Mouse (Mus musculus) B cell, adult 67 days (primary cell): Measurements from ENCODE around the gene Dynlrb1. TPM values are rescaled to one million over a fixed set of nuclear protein-coding genes. Genes with fewer than 3 reads are reported as not detected.

Source experiments
- total RNA-seq, 2 experiments: library from RNA; stranded (reverse); gene quantifications; 4 replicates each; pipeline ENCODE4 v1.2.4; 2023

The Dynlrb1 gene
- total RNA-seq, result 10 to 100 TPM; 84.0 to 92.0 TPM

GRCm38 (mm10) chr2:155236362-155236992 is at the start of gene Dynlrb1:
Gene Dynlrb1, plus strand, starts transcription at chr2:155236533.

GRCm38 (mm10) chr2:155276195-155276594 is 39.9 kb downstream of the Dynlrb1 start, which contains the start of gene Map1lc3a:
Gene Map1lc3a, plus strand, starts transcription at chr2:155276297.

Other genes starting within 250 kb of the Dynlrb1 start
- under 1 TPM in 1 of 2 experiments, not detected in 1; 0.20 TPM for gene Gm14226, start 218.3 kb upstream of the Dynlrb1 start, total RNA-seq
- 10 to 100 TPM; 27.9 to 33.0 TPM for gene Ahcy, start 162.0 kb upstream of the Dynlrb1 start, total RNA-seq
- gene Itch, start 103.0 kb upstream of the Dynlrb1 start, total RNA-seq, result 100 to 1,000 TPM; 108 to 118 TPM
- gene Map1lc3a, start 39.8 kb downstream of the Dynlrb1 start, total RNA-seq, result 10 to 100 TPM; 33.3 to 33.5 TPM
- 10 to 100 TPM; 29.9 to 31.4 TPM for gene Pigu, start 120.9 kb downstream of the Dynlrb1 start, total RNA-seq
- 100 to 1,000 TPM; 255 to 339 TPM for gene Trp53inp2, start 144.5 kb downstream of the Dynlrb1 start, total RNA-seq
- gene Ncoa6, start 237.4 kb downstream of the Dynlrb1 start, total RNA-seq, result 10 to 100 TPM; 71.2 to 72.7 TPM